ENCODE assay signal across 8 mouse cellular contexts in the genomic region with DNA sequence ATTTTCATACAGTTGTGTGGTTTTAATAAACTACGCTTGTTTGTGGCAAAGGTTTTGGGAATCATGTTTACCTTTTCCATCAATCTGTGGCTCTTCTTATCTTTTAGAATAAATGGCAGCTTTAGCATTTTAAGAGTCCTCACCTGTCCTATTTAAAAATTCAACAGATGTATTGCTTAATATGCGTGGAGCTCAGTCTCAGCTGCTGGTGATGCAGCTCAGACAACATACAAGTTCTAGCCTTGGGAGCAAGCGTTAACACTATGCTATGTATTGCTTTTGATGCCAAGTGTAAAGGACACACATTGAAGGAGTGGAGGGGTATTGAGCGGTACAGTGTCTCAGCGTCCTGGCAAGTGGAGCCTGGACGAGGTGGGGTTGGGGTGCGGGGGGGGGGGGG. TPM values are rescaled to one million over a fixed set of nuclear protein-coding genes. Genes with fewer than 3 reads are reported as not detected.
A peak's percentile ranks its signal among the peaks of the same experiment; 100 is the strongest.
DNase-seq lines count a peak whose midpoint lies in the region; ATAC-seq and TF ChIP-seq lines count a peak whose summit lies in the region.

No protein-coding gene starts in this region.

- peaks cover 51% of the 10 kb centered on the region for H3K79me2 ChIP-seq in C2C12 (ENCODE audit: control insufficient read depth, insufficient read depth)

- H3K36me3 ChIP-seq in C2C12 (ENCODE audit: control insufficient read depth, insufficient read depth): peaks cover 35% of the 10 kb centered on the region
- H3K36me3 ChIP-seq in forebrain, embryonic 10.5 days (replicated peaks): peaks cover 40% of the 10 kb centered on the region
- H3K36me3 ChIP-seq in liver, embryonic 13.5 days: peaks cover 32% of the 10 kb centered on the region

- ATAC-seq in liver, embryonic 13.5 days (ENCODE audit: low read depth): no peak
- ATAC-seq in monocyte, adult 5-6 weeks (replicated peaks; ENCODE audit: insufficient number of reproducible peaks, low FRiP score, low TSS enrichment, poor library complexity, severe bottlenecking): no peak

- H3K9me3 ChIP-seq in forebrain, embryonic 10.5 days: no peaks in the 10 kb centered on the region
- H3K9me3 ChIP-seq in liver, embryonic 13.5 days (replicated peaks): no peaks in the 10 kb centered on the region

- peak overlapping the region; percentile 39 for H3K4me3 ChIP-seq in C2C12 (ENCODE audit: insufficient read depth, poor library complexity, severe bottlenecking)
- peak overlapping the region; percentile 88 for H3K4me3 ChIP-seq in forebrain, embryonic 10.5 days
- peak overlapping the region; percentile 93 for H3K4me3 ChIP-seq in liver, embryonic 13.5 days (replicated peaks)

- intact Hi-C loops in left cerebral cortex, postnatal 25 days (cut with DNase I): loop anchor here (1.0 to 5.0 kb wide), 4 partner anchors 32 to 621 kb away; partner anchors contain the start of genes Nr1d2, Ube2e1 and Ube2e2

- no peaks in the 10 kb centered on the region for H3K27me3 ChIP-seq in C2C12 (ENCODE audit: control insufficient read depth, insufficient read depth, insufficient read length)
- H3K27me3 ChIP-seq in forebrain, embryonic 10.5 days (ENCODE audit: poor library complexity, severe bottlenecking): no peaks in the 10 kb centered on the region
- no peaks in the 10 kb centered on the region for H3K27me3 ChIP-seq in liver, embryonic 13.5 days

- H3ac ChIP-seq in C2C12 (ENCODE audit: control insufficient read depth, insufficient read length, low read depth): peak overlapping the region; percentile 59

- 21% methylated on average over 7 of the region's 7 CpGs for whole genome bisulfite sequencing in forebrain, embryonic 10.5 days
- WGBS in liver, embryonic 13.5 days (ENCODE audit: insufficient replicate concordance): 3% methylated on average over 7 of the region's 7 CpGs

- peak; percentile 9 to 19 for DNase-seq in cerebellum, postnatal 14 days
- no peak for DNase-seq in cerebellum, adult 11 months
- no peak for DNase-seq in forebrain, embryonic 10.5 days (ENCODE audit: extremely low spot score, low spot score)
- no peak for DNase-seq in liver, embryonic 13.5 days
- DNase-seq in left cerebral cortex, postnatal 25 days (ENCODE audit: low spot score in 2 of 2): no peak
- no peak for DNase-seq in frontal cortex, postnatal 36 days (ENCODE audit: low spot score in 2 of 2)

- peak overlapping the region; percentile 78 for H3K4me2 ChIP-seq in liver, embryonic 13.5 days

- peaks cover 18% of the 10 kb centered on the region for H3K4me1 ChIP-seq in forebrain, embryonic 10.5 days
- H3K4me1 ChIP-seq in liver, embryonic 13.5 days (replicated peaks): peaks cover 25% of the 10 kb centered on the region

- TF ChIP-seq CTCF in C2C12 (IDR thresholded peaks at IDR 0.05; ENCODE audit: control insufficient read depth, insufficient read depth, insufficient read length): no peak

- H3K9ac ChIP-seq in liver, embryonic 13.5 days: peak overlapping the region; percentile 87

- H3K27ac ChIP-seq in forebrain, embryonic 10.5 days: no peak overlapping the region
- H3K27ac ChIP-seq in liver, embryonic 13.5 days: peak overlapping the region; percentile 85

- peaks cover 31% of the 10 kb centered on the region for H3K79me3 ChIP-seq in C2C12 (ENCODE audit: low read depth)

TF ChIP-seq in C2C12, 6 proteins besides CTCF, POLR2A, EP300 and RAD21:
- TF ChIP-seq MYOD1 (IDR thresholded peaks at IDR 0.05; ENCODE audit: control insufficient read depth, insufficient read length, low read depth): no peak
- no peak for TF ChIP-seq MYOG (IDR thresholded peaks at IDR 0.05; ENCODE audit: control insufficient read depth, extremely low read depth, insufficient read length)
- no peak for TF ChIP-seq MAX (IDR thresholded peaks at IDR 0.05)
- no peak for TF ChIP-seq FOSL1 (IDR thresholded peaks at IDR 0.05; ENCODE audit: insufficient read depth, low read length, poor library complexity, severe bottlenecking)
- no peak for TF ChIP-seq USF1 (IDR thresholded peaks at IDR 0.05; ENCODE audit: low read depth)
- no peak for TF ChIP-seq CEBPB (IDR thresholded peaks at IDR 0.05; ENCODE audit: low read depth)

RNA-seq across cellular contexts. Expression of gene Rpl15, which starts 0.5 kb away (rescaled TPM):
- 2,333 TPM for polyA plus RNA-seq in C2C12 (2012; fragmentation: generic; extraction: Trizol)
- polyA plus RNA-seq in forebrain, embryonic 10.5 days (2016; fragmentation: Nextera tagmentation; extraction: Ambion mirVana): 464 and 501 TPM in 2 replicates
- polyA plus RNA-seq in liver, embryonic 13.5 days (2015; fragmentation: Nextera tagmentation; extraction: Ambion mirVana): 362 and 376 TPM in 2 replicates
- total RNA-seq in left cerebral cortex, postnatal 25 days (2021): 100 to 1,000 TPM; 381 to 393 TPM
- total RNA-seq in monocyte, adult 5-6 weeks (2017): 1,060 to 1,259 TPM (median 1,134 TPM) in 3 replicates

RNA-seq across cellular contexts. Expression of gene Nkiras1, which starts 0.7 kb away (rescaled TPM):
- polyA plus RNA-seq in C2C12 (2012; fragmentation: generic; extraction: Trizol): 5.0 TPM
- polyA plus RNA-seq in forebrain, embryonic 10.5 days (2016; fragmentation: Nextera tagmentation; extraction: Ambion mirVana): 12.2 and 13.6 TPM in 2 replicates
- 10.0 and 10.9 TPM in 2 replicates for polyA plus RNA-seq in liver, embryonic 13.5 days (2015; fragmentation: Nextera tagmentation; extraction: Ambion mirVana)
- total RNA-seq in left cerebral cortex, postnatal 25 days (2021): 100 to 1,000 TPM in 1 of 2 experiments, 10 to 100 TPM in 1; 97.8 to 112 TPM
- total RNA-seq in monocyte, adult 5-6 weeks (2017): 7.8 to 25.8 TPM (median 23.2 TPM) in 3 replicates

RNA-seq across cellular contexts. Expression of gene Nr1d2, which starts 32.7 kb away (rescaled TPM):
- 5.6 TPM for polyA plus RNA-seq in C2C12 (2012; fragmentation: generic; extraction: Trizol)
- polyA plus RNA-seq in forebrain, embryonic 10.5 days (2016; fragmentation: Nextera tagmentation; extraction: Ambion mirVana): 4.1 and 4.2 TPM in 2 replicates
- 1.4 and 1.6 TPM in 2 replicates for polyA plus RNA-seq in liver, embryonic 13.5 days (2015; fragmentation: Nextera tagmentation; extraction: Ambion mirVana)
- total RNA-seq in left cerebral cortex, postnatal 25 days (2021): 10 to 100 TPM; 69.8 to 90.9 TPM
- 58.5 to 87.8 TPM (median 76.6 TPM) in 3 replicates for total RNA-seq in monocyte, adult 5-6 weeks (2017)

RNA-seq across cellular contexts. Expression of gene Ube2e1, which starts 60.0 kb away (rescaled TPM):
- 37.0 TPM for polyA plus RNA-seq in C2C12 (2012; fragmentation: generic; extraction: Trizol)
- polyA plus RNA-seq in forebrain, embryonic 10.5 days (2016; fragmentation: Nextera tagmentation; extraction: Ambion mirVana): 166 and 172 TPM in 2 replicates
- polyA plus RNA-seq in liver, embryonic 13.5 days (2015; fragmentation: Nextera tagmentation; extraction: Ambion mirVana): 52.7 and 55.1 TPM in 2 replicates
- total RNA-seq in left cerebral cortex, postnatal 25 days (2021): 100 to 1,000 TPM; 116 to 119 TPM
- 44.2 to 61.0 TPM (median 50.6 TPM) in 3 replicates for total RNA-seq in monocyte, adult 5-6 weeks (2017)

Comparison
In these comparisons a context has a peak if more than half of its experiments do, and no peak if none do; other contexts are left out.
1. DNase-seq: peak in cerebellum, postnatal 14 days (2 of 2); none in cerebellum, adult 11 months (single experiment), forebrain, embryonic 10.5 days (single experiment), liver, embryonic 13.5 days (single experiment), left cerebral cortex, postnatal 25 days (0 of 2) and frontal cortex, postnatal 36 days (0 of 2).
2. H3K4me3 ChIP-seq: peak in every context shown above with its lines; median percentile 93 in liver, embryonic 13.5 days; 88 in forebrain, embryonic 10.5 days; 39 in C2C12.